Mouse (Mus musculus): ENCODE measurements at regions not wholly inside any gene's neighbourhood (a gene's known extent, or its start where the extent isn't known, plus 50 kb on each side); places are given as distances from the start of the nearest gene placed in this dataset.

DNA sequence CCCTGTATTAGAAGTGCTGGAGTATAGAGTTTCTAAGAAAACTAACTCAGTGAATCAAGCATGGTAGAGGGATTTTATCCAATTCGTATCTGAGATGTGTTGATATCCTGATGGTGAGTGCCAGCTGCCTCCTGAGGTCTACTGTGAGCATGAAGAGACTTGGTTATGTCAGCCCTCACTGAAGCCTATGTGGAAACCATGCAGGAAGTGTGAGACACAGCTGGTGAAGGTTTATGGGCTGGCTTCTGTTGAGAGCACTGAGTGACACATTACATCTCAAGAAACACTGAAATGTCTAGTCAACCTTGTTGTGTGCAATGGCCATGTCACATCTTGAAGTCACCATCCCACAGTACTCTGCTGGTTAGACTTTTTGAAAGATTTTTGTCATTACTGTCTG lies 104.6 kb downstream of the Psmg1 start:
- DNase-seq (ENCODE audit: low spot score): no peak

DNA sequence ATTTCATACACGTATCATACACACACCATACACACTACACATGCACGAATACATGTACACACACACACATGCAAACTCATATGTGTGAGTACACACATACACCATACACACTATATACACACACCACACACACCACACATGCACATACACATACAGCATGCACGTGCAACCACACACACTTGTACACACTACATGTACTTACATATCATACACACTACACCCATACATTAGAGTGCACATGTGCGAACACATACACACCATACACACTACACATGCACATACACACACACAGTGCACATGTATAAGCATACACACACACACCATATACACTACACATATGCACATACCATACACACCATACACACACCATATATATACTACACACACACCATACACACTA lies 117.5 kb downstream of the Psmg1 start:
- DNase-seq (ENCODE audit: low spot score): no peak

- DNase-seq (ENCODE audit: low spot score): no peak
Observed at GRCm38 (mm10) chr16:95872436-95872835, 118.3 kb downstream of the Psmg1 start.

GRCm38 (mm10) chr16:95870291-95870690 lies 120.5 kb downstream of the Psmg1 start:
- no peak for DNase-seq (ENCODE audit: low spot score)

- DNase-seq (ENCODE audit: low spot score): no peak
Observed at GRCm38 (mm10) chr16:95869501-95869900, 121.3 kb downstream of the Psmg1 start.

DNA sequence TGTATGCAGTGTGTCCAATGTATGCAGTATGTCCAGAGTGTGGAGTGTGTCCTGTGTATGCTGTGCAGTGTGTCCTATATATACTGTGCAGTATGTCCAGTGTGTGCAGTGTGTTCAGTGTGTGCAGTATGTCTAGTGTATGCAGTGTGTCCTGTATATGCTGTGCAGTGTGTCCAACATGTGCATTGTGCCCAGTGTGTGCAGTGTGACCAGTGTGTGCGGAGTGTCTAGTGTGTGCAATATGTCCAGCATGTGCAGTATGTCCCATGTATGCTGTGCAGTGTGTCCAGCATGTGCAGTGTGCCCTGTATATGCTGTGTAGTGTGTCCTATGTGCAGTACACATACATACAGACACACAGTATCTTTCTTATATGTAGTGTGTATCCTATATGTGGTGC lies 121.9 kb downstream of the Psmg1 start:
- no peak for DNase-seq (ENCODE audit: low spot score)

GRCm38 (mm10) chr16:95867516-95867915 lies 123.2 kb downstream of the Psmg1 start:
- DNase-seq (ENCODE audit: low spot score): no peak

- DNase-seq (ENCODE audit: low spot score): no peak
Observed at GRCm38 (mm10) chr16:95866866-95867420, 123.8 kb downstream of the Psmg1 start.

DNA sequence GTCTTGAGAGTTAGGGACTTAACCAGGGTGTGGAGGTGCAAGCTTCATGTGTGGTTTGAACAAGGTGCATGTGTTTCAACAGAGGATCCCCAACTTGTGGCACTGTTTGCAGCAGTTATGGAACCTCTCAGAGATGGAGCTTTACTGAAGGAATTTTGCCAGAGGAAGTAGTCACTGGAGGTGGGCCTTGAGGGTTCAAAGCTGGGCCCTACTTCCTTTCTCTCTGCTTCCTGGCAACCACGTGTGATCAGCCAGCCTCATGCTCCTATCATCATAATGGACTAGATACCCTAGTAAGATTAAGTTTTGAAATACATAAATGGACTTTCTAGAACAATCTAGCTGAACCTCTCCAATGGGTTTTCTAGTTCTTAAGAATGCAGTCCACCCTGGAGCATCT lies 125.2 kb downstream of the Psmg1 start:
- no peak for DNase-seq (ENCODE audit: low spot score)

GRCm38 (mm10) chr16:95864646-95865045 lies 126.1 kb downstream of the Psmg1 start:
- no peak for DNase-seq (ENCODE audit: low spot score)

DNA sequence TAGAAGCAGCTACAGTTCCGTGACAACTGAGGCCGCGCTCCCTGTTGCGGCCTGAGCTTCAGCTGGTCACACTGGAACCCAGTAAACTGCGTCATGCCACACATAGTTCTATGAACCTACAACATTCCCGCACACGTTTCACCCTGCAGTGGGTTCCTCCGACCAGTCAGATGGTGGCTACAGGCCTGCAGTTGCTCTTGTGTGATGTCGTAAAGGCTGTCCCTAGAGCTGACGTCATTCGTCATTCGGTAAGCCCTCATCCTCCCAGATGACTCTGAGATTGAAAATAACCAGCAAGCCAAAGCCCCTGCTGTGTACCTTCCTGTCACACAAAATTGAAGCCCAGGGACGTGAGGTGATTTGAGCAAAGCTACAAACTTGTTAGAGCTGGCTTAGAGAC lies 126.7 kb downstream of the Psmg1 start:
- DNase-seq (ENCODE audit: low spot score): no peak

DNA sequence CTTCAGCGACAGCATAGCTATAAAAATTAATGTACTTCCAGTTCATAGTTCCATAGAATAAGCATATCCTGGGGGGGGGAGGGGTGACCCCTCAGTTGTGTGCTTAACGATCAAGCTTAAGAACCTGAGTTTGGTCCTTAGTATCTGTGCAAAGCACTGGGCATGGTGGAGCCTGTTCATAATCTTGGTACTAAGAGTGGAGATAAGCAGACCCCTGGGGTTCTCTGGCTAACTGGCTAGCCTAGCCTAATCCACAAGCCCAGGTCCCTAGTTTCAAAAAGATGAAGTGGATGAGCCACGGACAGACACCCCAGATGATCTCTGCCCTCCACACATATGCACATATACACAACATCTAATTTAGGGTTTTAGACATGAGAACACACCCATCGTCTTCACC lies 127.2 kb downstream of the Psmg1 start:
- DNase-seq (ENCODE audit: low spot score): no peak

GRCm38 (mm10) chr16:95862621-95863020 lies 128.1 kb downstream of the Psmg1 start:
- DNase-seq (ENCODE audit: low spot score): no peak

- DNase-seq (ENCODE audit: low spot score): no peak
Observed at GRCm38 (mm10) chr16:95861231-95861690, 129.5 kb downstream of the Psmg1 start.

DNA sequence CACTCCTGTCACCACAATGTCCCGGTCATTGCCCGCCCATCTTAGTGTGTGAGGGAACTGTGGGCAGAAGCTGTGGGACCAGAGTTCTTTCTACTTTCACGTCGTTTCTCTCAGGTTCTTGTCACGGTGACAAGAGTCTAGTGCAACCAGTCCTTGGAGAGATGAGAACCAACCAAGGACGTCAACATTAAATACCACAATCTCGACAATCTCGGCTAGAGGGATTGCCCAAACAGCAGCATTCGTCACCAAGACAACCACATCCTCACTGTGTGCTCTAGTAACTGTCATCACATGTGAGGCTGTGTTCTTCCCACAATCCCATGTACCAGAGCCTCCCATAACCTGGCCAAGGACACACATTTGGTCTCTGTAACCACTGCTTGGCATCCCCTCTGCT lies 129.9 kb downstream of the Psmg1 start:
- DNase-seq (ENCODE audit: low spot score): no peak

DNA sequence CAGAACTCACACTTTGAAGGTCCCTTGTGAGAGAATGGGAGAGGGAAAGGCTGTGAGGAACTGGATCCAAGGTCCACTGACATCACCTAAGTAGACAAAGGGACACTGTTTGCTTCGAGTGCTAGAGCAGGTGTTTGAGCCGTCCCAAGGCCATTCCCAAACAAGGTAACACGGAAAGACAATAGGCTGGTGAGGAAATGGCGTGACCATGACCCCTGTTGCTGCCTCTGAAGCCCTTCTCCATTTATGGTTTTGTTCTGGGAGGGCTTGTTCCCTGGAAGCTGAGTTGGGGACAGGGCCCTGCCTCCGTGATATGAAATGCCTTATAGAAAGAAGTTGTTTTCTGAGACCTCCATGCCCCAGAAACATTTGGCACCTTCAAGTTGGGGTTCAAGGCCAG lies 130.6 kb downstream of the Psmg1 start:
- no peak for DNase-seq (ENCODE audit: low spot score)

DNA sequence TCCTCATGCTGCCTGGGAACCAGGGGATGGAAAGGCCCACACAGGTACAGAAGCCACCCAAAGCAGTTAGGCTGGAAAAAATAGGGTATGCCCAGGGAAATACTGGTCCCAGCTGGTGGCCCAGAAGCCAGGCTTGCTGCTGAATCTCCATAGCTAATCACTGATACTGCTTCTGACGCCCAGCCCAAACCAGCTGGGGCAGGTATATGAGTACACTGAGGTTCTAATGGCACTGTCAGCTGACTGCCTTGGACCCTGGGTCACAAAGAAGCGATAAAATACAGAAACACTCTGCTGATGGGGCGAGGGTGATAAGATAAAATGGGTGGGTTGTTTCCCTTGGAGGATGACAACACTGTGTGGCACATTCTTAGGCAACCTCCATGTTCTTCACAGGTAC lies 133.4 kb downstream of the Psmg1 start:
- no peak for DNase-seq (ENCODE audit: low spot score)

GRCm38 (mm10) chr16:95855230-95855629 lies 135.5 kb downstream of the Psmg1 start:
- no peak for DNase-seq (ENCODE audit: low spot score)

- no peak for DNase-seq (ENCODE audit: low spot score)
Observed at GRCm38 (mm10) chr16:95851907-95852306, 138.9 kb downstream of the Psmg1 start.

DNA sequence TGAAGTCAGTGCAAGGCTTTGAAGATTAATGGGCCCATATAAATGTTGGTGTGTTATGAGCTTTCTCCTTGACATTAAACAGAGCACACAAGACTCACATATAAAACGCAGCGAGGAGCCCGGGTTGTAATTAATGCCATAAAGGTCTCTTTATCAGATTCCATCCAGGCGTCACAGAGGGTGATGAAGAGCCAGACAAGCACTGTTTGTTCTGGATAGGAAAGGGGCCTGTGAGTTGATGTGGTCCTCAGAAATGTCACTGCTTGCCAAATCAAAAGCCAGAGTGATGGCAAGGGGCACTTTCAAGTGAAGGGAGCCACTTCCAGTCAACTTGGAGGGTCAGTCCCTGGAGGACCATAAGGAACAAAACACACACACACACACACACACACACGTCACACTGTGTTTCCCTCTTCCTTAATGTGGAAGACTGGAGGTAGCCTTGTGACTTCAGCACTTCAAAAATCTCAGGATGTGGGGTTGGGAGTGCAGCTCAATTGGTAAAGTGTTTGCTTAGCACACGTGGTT lies 142.1 kb downstream of the Psmg1 start:
- peak; percentile 18 for DNase-seq (ENCODE audit: low spot score)

DNA sequence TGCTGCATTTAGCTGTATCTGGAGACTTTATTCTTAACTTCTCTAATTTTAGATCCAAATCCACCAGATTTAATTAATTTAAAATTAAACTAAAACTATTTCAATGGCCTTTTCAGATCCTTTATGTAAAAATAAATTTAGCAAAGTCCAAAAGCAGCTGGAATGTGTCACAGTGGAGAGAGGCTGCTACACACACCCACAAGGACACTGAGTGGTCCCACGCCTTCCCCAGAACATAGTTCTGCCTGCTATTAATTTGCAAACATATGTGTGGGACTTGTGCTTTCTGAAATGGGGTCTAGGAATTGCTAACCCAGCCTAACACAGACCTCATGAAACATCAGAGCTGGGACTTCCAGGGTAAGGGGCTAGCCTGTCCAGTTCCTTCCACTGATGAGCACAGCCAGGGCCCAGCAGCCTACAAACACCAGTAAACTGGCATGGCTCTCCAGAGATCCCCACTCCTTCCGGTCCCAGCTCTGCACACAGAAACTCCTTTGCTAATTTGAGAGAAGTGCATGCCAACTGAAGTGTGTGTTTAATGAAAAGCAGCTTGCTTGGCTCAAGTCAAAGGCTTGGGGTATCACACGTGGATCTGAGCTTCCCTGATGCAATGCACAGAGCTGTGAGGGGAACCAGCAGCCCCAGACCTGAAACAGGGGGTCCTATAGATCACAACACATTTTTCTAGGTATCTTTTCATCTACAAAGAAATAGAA lies 142.8 kb downstream of the Psmg1 start:
- peak; percentile 42 for DNase-seq (ENCODE audit: low spot score)

DNA sequence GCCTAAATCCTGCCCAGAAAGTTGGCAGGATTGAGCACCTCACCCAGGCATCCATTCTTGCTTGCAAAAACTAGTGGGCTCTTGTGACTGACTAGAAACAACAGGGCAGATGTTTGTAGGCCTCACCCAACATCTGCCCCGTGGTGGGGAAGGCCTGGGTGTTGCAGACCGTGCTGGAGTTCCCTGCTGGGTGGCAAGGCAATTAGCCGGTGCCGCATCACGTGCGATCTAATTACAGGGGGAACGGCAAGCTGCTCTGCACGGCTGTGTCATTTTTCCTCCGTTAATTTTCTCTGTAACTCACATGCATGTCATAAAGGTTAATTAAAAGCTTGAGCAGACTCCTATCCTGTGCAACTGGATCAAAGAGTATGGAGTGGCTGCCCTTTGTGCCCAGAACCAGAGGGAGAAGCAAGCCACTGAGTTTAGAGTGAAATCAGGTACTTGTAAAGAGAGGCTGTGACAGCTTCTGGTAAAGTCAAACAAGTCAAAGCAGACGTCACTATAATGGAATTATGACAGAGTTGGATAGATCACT lies 143.5 kb downstream of the Ets2 start:
- DNase-seq (ENCODE audit: low spot score): no peak

DNA sequence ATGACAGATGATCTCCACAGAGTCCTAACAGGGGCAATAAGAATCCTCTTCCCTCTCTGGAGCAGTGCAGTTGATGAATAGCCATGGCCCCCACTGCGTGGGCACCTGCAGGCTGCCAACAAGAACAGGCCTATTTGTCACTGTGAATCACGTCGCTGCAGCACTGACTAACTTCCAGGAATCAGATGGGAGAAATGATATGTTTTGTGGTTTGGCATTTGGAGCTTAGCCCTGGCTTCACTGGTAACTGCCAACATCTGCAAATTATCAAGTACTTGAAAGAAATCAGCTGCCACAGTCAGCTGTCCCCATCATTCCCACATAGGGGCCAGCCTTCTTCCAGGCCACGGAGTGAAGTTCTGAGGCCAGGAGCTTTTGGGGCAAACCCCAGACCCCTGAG lies 142.8 kb downstream of the Ets2 start:
- DNase-seq (ENCODE audit: low spot score): peak; percentile 46

DNA sequence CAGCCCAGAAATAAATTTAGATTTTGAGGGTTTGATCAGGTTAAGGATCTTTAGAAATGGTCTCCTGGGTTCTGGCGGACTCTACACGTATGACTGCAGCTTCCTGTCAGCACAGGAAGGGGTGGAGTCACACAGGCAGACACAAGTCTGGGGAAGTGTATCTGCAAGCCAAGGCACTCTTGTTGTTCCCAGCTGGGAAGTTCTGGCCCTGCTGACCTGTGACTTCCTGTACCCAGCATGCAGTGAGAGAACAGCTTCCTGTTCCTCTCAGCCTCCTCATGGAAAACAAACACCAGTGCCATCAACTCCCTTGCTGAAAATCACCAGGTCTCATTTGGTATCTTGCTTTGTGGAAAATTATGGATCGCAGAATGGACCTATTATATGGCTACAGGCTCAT lies 140.9 kb downstream of the Ets2 start:
- no peak for DNase-seq (ENCODE audit: low spot score)
